Mouse (Mus musculus) MEL (cell line): ENCODE measurements around the gene Prkce. TPM values are rescaled to one million over a fixed set of nuclear protein-coding genes. Genes with fewer than 3 reads are reported as not detected.

ENCODE experiments used
- DNase-seq: peaks from one replicate; pipeline ENCODE4 v3.0.0; 2011; ENCODE audit warnings: low read depth, low spot score
- H3K27ac ChIP-seq: 2 replicates; pipeline ENCODE4 v1.5.1; 2012; ENCODE audit warnings: low read depth, mild to moderate bottlenecking, control low read depth, low read length, moderate library complexity; ENCODE audit not compliant: control insufficient read depth
- H3K27me3 ChIP-seq, 2 experiments: fragments of 150-350 bp in 1 of 2; sonication (generic) in 1 of 2; 2 replicates each; pipeline ENCODE4 v1.6.1; 2012; ENCODE audit warnings: low read length in 2 of 2, mild to moderate bottlenecking in 2 of 2, improper control_type of control experiment in 1 of 2, moderate library complexity in 1 of 2; ENCODE audit not compliant: insufficient read depth in 2 of 2, control insufficient read depth in 1 of 2
- H3K36me3 ChIP-seq, 2 experiments: 2 replicates each; pipeline ENCODE4 v1.6.1; 2012 to 2014; ENCODE audit warnings: low read length in 2 of 2, improper control_type of control experiment in 1 of 2, inconsistent platforms in 1 of 2, mild to moderate bottlenecking in 1 of 2; ENCODE audit not compliant: insufficient read depth in 2 of 2, control insufficient read depth in 1 of 2
- H3K4me1 ChIP-seq, 2 experiments: fragments of 150-350 bp in 1 of 2; sonication (generic) in 1 of 2; 2 replicates each; pipeline ENCODE4 v1.6.1; 2012; ENCODE audit warnings: low read length in 2 of 2, improper control_type of control experiment in 1 of 2, mild to moderate bottlenecking in 1 of 2; ENCODE audit not compliant: insufficient read depth in 2 of 2, control insufficient read depth in 1 of 2
- H3K4me3 ChIP-seq, 2 experiments: fragments of 150-350 bp in 1 of 2; sonication (generic) in 1 of 2; 2 replicates each; pipeline ENCODE4 v1.5.1; 2012; ENCODE audit warnings: low read depth in 2 of 2, low read length in 2 of 2, mild to moderate bottlenecking in 2 of 2, moderate library complexity in 2 of 2, control low read depth in 1 of 2, improper control_type of control experiment in 1 of 2; ENCODE audit not compliant: control insufficient read depth in 1 of 2, insufficient read depth in 1 of 2
- H3K79me2 ChIP-seq: 2 replicates; pipeline ENCODE4 v1.6.1; 2012; ENCODE audit warnings: mild to moderate bottlenecking, low read length, moderate library complexity; ENCODE audit not compliant: control insufficient read depth, poor library complexity, insufficient read depth
- H3K9ac ChIP-seq: 2 replicates; pipeline ENCODE4 v1.6.1; 2012; ENCODE audit warnings: low read depth, mild to moderate bottlenecking, control low read depth, low read length, moderate library complexity; ENCODE audit not compliant: control insufficient read depth, poor library complexity, severe bottlenecking
- H3K9me3 ChIP-seq: fragments of 150-350 bp; sonication (generic); replicated peaks from 2 replicates; pipeline ENCODE4 v1.6.1; 2012; ENCODE audit warnings: mild to moderate bottlenecking, low read length, improper control_type of control experiment, moderate library complexity; ENCODE audit not compliant: insufficient read depth
- BHLHE40 ChIP-seq: IDR thresholded peaks from 2 replicates; pipeline ENCODE4 v1.6.1; 2012; ENCODE audit warnings: low read depth, mild to moderate bottlenecking, inconsistent platforms, low read length, improper control_type of control experiment, borderline replicate concordance
- CHD1 ChIP-seq: IDR thresholded peaks from 2 replicates; pipeline ENCODE4 v1.6.1; 2012; ENCODE audit warnings: low read depth, mild to moderate bottlenecking, inconsistent platforms, low read length, improper control_type of control experiment
- CHD2 ChIP-seq: IDR thresholded peaks from 2 replicates; pipeline ENCODE4 v1.6.1; 2011; ENCODE audit warnings: low read length, improper control_type of control experiment
- CTCF ChIP-seq, 3 experiments: IDR thresholded peaks in 2 of 3; conservative IDR thresholded peaks in 1 of 3; 2 replicates each; pipeline ENCODE4 v1.5.1; 2011 to 2012; ENCODE audit warnings: low read length in 3 of 3, low read depth in 2 of 3, mild to moderate bottlenecking in 2 of 3, improper control_type of control experiment in 1 of 3, inconsistent platforms in 1 of 3, mixed read lengths in 1 of 3, moderate library complexity in 1 of 3; ENCODE audit not compliant: control insufficient read depth in 1 of 3, insufficient read depth in 1 of 3, poor library complexity in 1 of 3, severe bottlenecking in 1 of 3
- E2F4 ChIP-seq: IDR thresholded peaks from 2 replicates; pipeline ENCODE4 v1.6.1; 2011; ENCODE audit warnings: low read depth, low read length, improper control_type of control experiment, borderline replicate concordance
- ELF1 ChIP-seq: IDR thresholded peaks from 2 replicates; pipeline ENCODE4 v1.6.1; 2014; ENCODE audit warnings: low read depth, mild to moderate bottlenecking, inconsistent platforms, low read length, improper control_type of control experiment, moderate library complexity
- GABPA ChIP-seq: IDR thresholded peaks from 2 replicates; pipeline ENCODE4 v1.6.1; 2012; ENCODE audit warnings: low read depth, mild to moderate bottlenecking, inconsistent platforms, low read length, improper control_type of control experiment, moderate library complexity
- KAT2A ChIP-seq: conservative IDR thresholded peaks from 2 replicates; pipeline ENCODE4 v1.6.1; 2012; ENCODE audit warnings: low read depth, low read length, improper control_type of control experiment, inconsistent platforms
- MAFK ChIP-seq: IDR thresholded peaks from 2 replicates; pipeline ENCODE4 v1.6.1; 2011; ENCODE audit warnings: low read depth, mild to moderate bottlenecking, low read length, improper control_type of control experiment, borderline replicate concordance
- MAX ChIP-seq: IDR thresholded peaks from 2 replicates; pipeline ENCODE4 v1.6.1; 2011; ENCODE audit warnings: low read length, improper control_type of control experiment
- MAZ ChIP-seq: IDR thresholded peaks from 2 replicates; pipeline ENCODE4 v1.6.1; 2012; ENCODE audit warnings: low read depth, mild to moderate bottlenecking, inconsistent platforms, low read length, improper control_type of control experiment
- MEF2A ChIP-seq: IDR thresholded peaks from 2 replicates; pipeline ENCODE4 v1.6.1; 2014; ENCODE audit warnings: low read depth, mild to moderate bottlenecking, inconsistent platforms, low read length, improper control_type of control experiment; ENCODE audit not compliant: poor library complexity, insufficient replicate concordance, severe bottlenecking; ENCODE audit errors: extremely low read depth
- MXI1 ChIP-seq: IDR thresholded peaks from 2 replicates; pipeline ENCODE4 v1.6.1; 2011; ENCODE audit warnings: mild to moderate bottlenecking, low read depth, low read length, improper control_type of control experiment
- NELFE ChIP-seq: IDR thresholded peaks from 2 replicates; pipeline ENCODE4 v1.6.1; 2011; ENCODE audit warnings: low read depth, low read length, improper control_type of control experiment
- NRF1 ChIP-seq: IDR thresholded peaks from 2 replicates; pipeline ENCODE4 v1.6.1; 2014; ENCODE audit warnings: low read depth, mild to moderate bottlenecking, inconsistent platforms, low read length, improper control_type of control experiment, moderate library complexity; ENCODE audit not compliant: poor library complexity, insufficient read depth, severe bottlenecking
- POLR2AphosphoS2 ChIP-seq: IDR thresholded peaks from 2 replicates; pipeline ENCODE4 v1.6.1; 2011; ENCODE audit warnings: low read length, improper control_type of control experiment
- SIN3A ChIP-seq: IDR thresholded peaks from 2 replicates; pipeline ENCODE4 v1.6.1; 2012; ENCODE audit warnings: low read length, improper control_type of control experiment, inconsistent platforms
- SMC3 ChIP-seq: IDR thresholded peaks from 2 replicates; pipeline ENCODE4 v1.6.1; 2011; ENCODE audit warnings: low read depth, low read length, improper control_type of control experiment
- TAL1 ChIP-seq: IDR thresholded peaks from 2 replicates; pipeline ENCODE4 v1.6.1; 2012; ENCODE audit warnings: mild to moderate bottlenecking, inconsistent platforms, low read length, moderate library complexity, mixed read lengths
- TBP ChIP-seq: IDR thresholded peaks from 2 replicates; pipeline ENCODE4 v1.8.0; 2011; ENCODE audit warnings: low read depth, low read length, improper control_type of control experiment
- USF1 ChIP-seq: IDR thresholded peaks from 2 replicates; pipeline ENCODE4 v1.6.1; 2014; ENCODE audit warnings: low read depth, mild to moderate bottlenecking, inconsistent platforms, low read length, improper control_type of control experiment, moderate library complexity
- ZC3H11A ChIP-seq: IDR thresholded peaks from 2 replicates; pipeline ENCODE4 v1.6.1; 2012; ENCODE audit warnings: low read depth, mild to moderate bottlenecking, inconsistent platforms, low read length, improper control_type of control experiment
- ZKSCAN1 ChIP-seq: IDR thresholded peaks from 2 replicates; pipeline ENCODE4 v1.6.1; 2012; ENCODE audit warnings: low read depth, mild to moderate bottlenecking, inconsistent platforms, low read length, improper control_type of control experiment, moderate library complexity
- ZMIZ1 ChIP-seq: IDR thresholded peaks from 2 replicates; pipeline ENCODE4 v1.6.1; 2012; ENCODE audit warnings: low read depth, mild to moderate bottlenecking, inconsistent platforms, low read length, improper control_type of control experiment, moderate library complexity
- ZNF384 ChIP-seq: IDR thresholded peaks from 2 replicates; pipeline ENCODE4 v1.6.1; 2012; ENCODE audit warnings: low read depth, mild to moderate bottlenecking, inconsistent platforms, low read length, improper control_type of control experiment
- polyA plus RNA-seq, 2 experiments: library from polyadenylated mRNA; stranded (reverse) in 1 of 2; unstranded in 1 of 2; fragments of >175 nt in 1 of 2; fragments of >200 nt in 1 of 2; gene quantifications; 2 replicates each; pipeline versions ENCODE4 v1.2.1 to v1.2.4; 2012; ENCODE audit warnings: low replicate concordance in 2 of 2, low read depth in 1 of 2; ENCODE audit not compliant: insufficient read length in 2 of 2, insufficient read depth in 1 of 2, missing spikeins in 1 of 2
- total RNA-seq: library from RNA; depleted of rRNA; stranded (reverse); fragments of 300-350 nt; gene quantifications from 2 replicates; pipeline ENCODE4 v1.2.3, GENCODE M21; 2012

Prkce gene
- total and polyA plus RNA-seq, 3 experiments: 3.0 to 5.3 TPM; not detected in 1

DNA sequence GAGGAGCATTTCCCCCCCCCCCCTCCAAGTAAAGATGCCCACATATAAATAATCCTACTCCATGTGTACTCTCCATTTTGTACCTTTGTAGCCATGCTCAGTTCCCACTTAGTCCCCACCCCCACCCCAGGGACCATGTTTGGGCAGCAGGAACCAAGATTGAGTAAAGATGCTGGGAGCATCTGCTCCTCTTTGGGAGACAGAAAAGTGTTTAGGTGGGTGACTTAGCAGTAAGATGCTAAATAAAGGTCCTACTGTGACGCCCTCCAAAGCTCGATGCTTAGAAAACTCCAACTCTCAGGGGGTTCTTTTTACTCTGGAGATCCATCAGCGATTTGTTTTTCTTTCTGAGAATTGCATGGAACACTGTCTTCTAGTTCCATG is 270.7 kb downstream of the Prkce start:
- TF ChIP-seq POLR2AphosphoS2: no peak
- TF ChIP-seq MAX: no peak
- TF ChIP-seq ZC3H11A: no peak
- no peak for TF ChIP-seq MXI1
- TF ChIP-seq KAT2A: no peak
- TF ChIP-seq USF1: no peak
- no peak for TF ChIP-seq CHD2
- TF ChIP-seq TBP: no peak
- TF ChIP-seq MEF2A: no peak
- no peak for TF ChIP-seq ZMIZ1
- no peak for TF ChIP-seq SIN3A
- no peak for TF ChIP-seq MAZ
- TF ChIP-seq CTCF (IDR thresholded peaks at IDR 0.05 in 2 of 3, conservative IDR thresholded peaks at IDR 0.05 in 1 of 3; ENCODE audit: control insufficient read depth in 1 of 3, insufficient read depth in 1 of 3, low read depth in 2 of 3, low read length in 3 of 3, poor library complexity in 1 of 3, severe bottlenecking in 1 of 3): no peak
- no peaks in the 10 kb centered on the region for H3K79me2 ChIP-seq
- H3K9ac ChIP-seq: no peak overlapping the region
- H3K4me3 ChIP-seq: no peak overlapping the region
- peaks cover 0 to 4% of the 10 kb centered on the region in 2 experiments; a peak in 1 of 4 replicates for H3K36me3 ChIP-seq
- no peaks in the 10 kb centered on the region for H3K27me3 ChIP-seq
- H3K4me1 ChIP-seq: peaks cover 8 to 15% of the 10 kb centered on the region in 2 experiments
- DNase-seq: no peak
- H3K27ac ChIP-seq: no peak overlapping the region
- H3K9me3 ChIP-seq: no peaks in the 10 kb centered on the region

DNA sequence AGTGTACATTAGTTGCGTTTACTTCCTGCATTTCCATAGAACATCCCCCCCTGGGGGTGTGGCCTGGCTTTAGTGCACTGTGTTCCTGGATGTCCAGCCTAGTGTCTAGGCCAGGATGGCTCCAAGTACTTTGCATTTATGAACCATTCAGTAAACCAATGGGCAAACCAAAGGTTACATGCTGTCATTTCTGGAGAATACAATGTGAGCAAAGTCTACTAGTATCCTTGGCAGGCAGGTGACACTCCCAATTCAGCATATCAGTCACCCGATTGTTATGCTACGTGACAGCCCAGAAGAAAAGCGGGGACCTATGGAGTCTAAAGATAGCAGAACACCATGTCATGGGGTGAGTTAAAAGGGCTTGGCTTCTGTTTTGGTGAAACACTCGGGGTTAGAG is 271.2 kb downstream of the Prkce start:
- H3K79me2 ChIP-seq: no peaks in the 10 kb centered on the region
- H3K36me3 ChIP-seq: peaks cover 0 to 4% of the 10 kb centered on the region in 2 experiments; a peak in 1 of 4 replicates
- no peak overlapping the region for H3K27ac ChIP-seq
- H3K27me3 ChIP-seq: no peaks in the 10 kb centered on the region
- H3K9ac ChIP-seq: no peak overlapping the region
- no peaks in the 10 kb centered on the region for H3K9me3 ChIP-seq
- DNase-seq: no peak
- TF ChIP-seq MAFK: no peak
- H3K4me1 ChIP-seq: peaks cover 8 to 18% of the 10 kb centered on the region in 2 experiments
- no peak overlapping the region for H3K4me3 ChIP-seq

DNA sequence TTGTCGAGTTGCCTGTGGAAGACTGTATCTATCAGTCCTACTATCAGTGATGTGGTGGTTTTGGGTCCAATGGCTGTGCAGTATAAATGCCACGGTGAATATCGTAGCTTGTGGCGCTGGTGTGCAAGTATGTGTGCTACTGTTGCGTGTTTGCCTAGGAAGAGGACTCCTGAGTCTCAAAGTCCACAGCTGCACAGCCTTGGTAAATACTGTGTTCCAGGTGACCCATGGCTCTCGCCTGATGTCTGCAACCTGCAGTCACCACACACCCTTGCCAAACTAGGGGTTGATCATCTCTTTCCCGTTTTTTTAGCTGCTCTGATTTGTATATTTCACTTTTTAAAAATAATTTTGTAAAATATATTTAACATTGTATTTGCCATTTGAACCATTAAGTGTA is 273.5 kb downstream of the Prkce start:
- H3K36me3 ChIP-seq: peaks cover 0 to 10% of the 10 kb centered on the region in 2 experiments; a peak in 2 of 4 replicates
- no peak for DNase-seq

More for the DNA sequence above, 273.5 kb downstream of the Prkce start:
- no peaks in the 10 kb centered on the region for H3K79me2 ChIP-seq
- TF ChIP-seq NELFE: no peak
- TF ChIP-seq MAFK: no peak
- TF ChIP-seq E2F4: no peak
- no peak for TF ChIP-seq GABPA
- no peak for TF ChIP-seq ZC3H11A
- no peak for TF ChIP-seq CHD1
- no peak for TF ChIP-seq MAZ
- TF ChIP-seq KAT2A: no peak
- no peak for TF ChIP-seq TAL1
- no peak for TF ChIP-seq BHLHE40
- no peak for TF ChIP-seq USF1
- TF ChIP-seq SMC3: no peak
- no peak for TF ChIP-seq CHD2
- TF ChIP-seq ZNF384: no peak
- TF ChIP-seq ELF1: no peak
- TF ChIP-seq ZKSCAN1: no peak
- TF ChIP-seq NRF1: no peak
- TF ChIP-seq MEF2A: no peak
- H3K27ac ChIP-seq: no peak overlapping the region
- peaks cover 24 to 28% of the 10 kb centered on the region in 2 experiments for H3K4me1 ChIP-seq
- H3K9me3 ChIP-seq: no peaks in the 10 kb centered on the region
- no peaks in the 10 kb centered on the region for H3K27me3 ChIP-seq
- no peak overlapping the region for H3K9ac ChIP-seq
- H3K4me3 ChIP-seq: no peak overlapping the region
